ENCODE assay signal across 9 mouse cellular contexts in genomic region chr7:46602079-46602478, GRCm38 (mm10). TPM values are rescaled to one million over a fixed set of nuclear protein-coding genes. Genes with fewer than 3 reads are reported as not detected.
DNase-seq lines count a peak whose midpoint lies in the region; ATAC-seq lines count a peak whose summit lies in the region.
"Had no signal": no experiment of that assay in that cellular context is flagged by ENCODE, and none has a peak within 500 bp of the region (broad histone marks: within the 10 kb centered on the region; RNA-seq: fewer than 3 reads in every experiment).

No protein-coding gene starts in this region.

- H3K4me3 ChIP-seq in hindbrain, embryonic 13.5 days = no peak overlapping the region
- H3K4me3 ChIP-seq in stomach, embryonic 16.5 days (replicated peaks; ENCODE audit: low read length) = no peak overlapping the region

- no peak overlapping the region; the same call in 1 of the 2 replicates for H3K9ac ChIP-seq in hindbrain, embryonic 13.5 days
- no peak overlapping the region for H3K9ac ChIP-seq in stomach, embryonic 16.5 days (ENCODE audit: low read length)

- peaks cover 18% of the 10 kb centered on the region for H3K36me3 ChIP-seq in hindbrain, embryonic 13.5 days
- no peaks in the 10 kb centered on the region for H3K36me3 ChIP-seq in stomach, embryonic 16.5 days (ENCODE audit: control insufficient read depth, insufficient read depth, low read length)

- WGBS in hindbrain, embryonic 13.5 days = 18% methylated on average over 4 of the region's 4 CpGs
- WGBS in stomach, embryonic 16.5 days = 66% methylated on average over 4 of the region's 4 CpGs

- peak; percentile 15 for DNase-seq in embryo, embryonic 10.5 days (ENCODE audit: low spot score)
- no peak for DNase-seq in embryo, embryonic 11 days
- peak; percentile 73 to 75 for DNase-seq in right cerebral cortex, postnatal 10 days (ENCODE audit: low spot score in 2 of 2)
- no peak for DNase-seq in right cerebral cortex, postnatal 14 days
- DNase-seq in adrenal gland, postnatal 4 days (ENCODE audit: low spot score in 2 of 2) = no peak
- no peak for DNase-seq in urinary bladder, postnatal 14 days (ENCODE audit: low spot score)
- DNase-seq: thymus, postnatal 36 days had no signal

- no peaks in the 10 kb centered on the region for H3K27me3 ChIP-seq in hindbrain, embryonic 13.5 days
- H3K27me3 ChIP-seq in stomach, embryonic 16.5 days (ENCODE audit: control insufficient read depth, insufficient read depth, low read length) = no peaks in the 10 kb centered on the region

- no peak overlapping the region for H3K4me2 ChIP-seq in hindbrain, embryonic 13.5 days
- H3K4me2 ChIP-seq in stomach, embryonic 16.5 days (ENCODE audit: low read depth, low read length) = no peak overlapping the region

- ATAC-seq in hindbrain, embryonic 13.5 days (ENCODE audit: low FRiP score) = peak; percentile 53; the same call in 1 of the 2 replicates
- peak; percentile 73; the same call in 1 of the 2 replicates for ATAC-seq in stomach, embryonic 16.5 days (ENCODE audit: insufficient read depth, low FRiP score)

- H3K9me3 ChIP-seq in hindbrain, embryonic 13.5 days = no peaks in the 10 kb centered on the region
- H3K9me3 ChIP-seq in stomach, embryonic 16.5 days (replicated peaks; ENCODE audit: control insufficient read depth, low read length) = no peaks in the 10 kb centered on the region

- peaks cover 33% of the 10 kb centered on the region for H3K4me1 ChIP-seq in hindbrain, embryonic 13.5 days (replicated peaks)
- H3K4me1 ChIP-seq in stomach, embryonic 16.5 days (ENCODE audit: control insufficient read depth, insufficient read depth, low read length) = no peaks in the 10 kb centered on the region

- peak overlapping the region; percentile 73 for H3K27ac ChIP-seq in hindbrain, embryonic 13.5 days
- H3K27ac ChIP-seq in stomach, embryonic 16.5 days (ENCODE audit: low read length) = no peak overlapping the region

RNA-seq across cellular contexts. Expression of gene Sergef, which starts 37.5 kb away (rescaled TPM):
- polyA plus RNA-seq in hindbrain, embryonic 13.5 days (2015; fragmentation: Nextera tagmentation; extraction: Ambion mirVana) = 34.5 and 36.8 TPM in 2 replicates
- 13.5 and 14.9 TPM in 2 replicates for polyA plus RNA-seq in stomach, embryonic 16.5 days (2015; fragmentation: Nextera tagmentation; extraction: Ambion mirVana)
- total RNA-seq in adrenal gland, postnatal 4 days (2021) = 10 to 100 TPM; 19.0 to 26.5 TPM

Comparison
In these comparisons a context has a peak if more than half of its experiments do, and no peak if none do; other contexts are left out.
1. DNase-seq: peak in embryo, embryonic 10.5 days (single experiment) and right cerebral cortex, postnatal 10 days (2 of 2); none in embryo, embryonic 11 days (single experiment), right cerebral cortex, postnatal 14 days (single experiment), adrenal gland, postnatal 4 days (0 of 2) and urinary bladder, postnatal 14 days (single experiment).